Mouse (Mus musculus): ENCODE data around the gene Top3a. TPM values are rescaled to one million over a fixed set of nuclear protein-coding genes. Genes with fewer than 3 reads are reported as not detected.

The Top3a gene
- polyA plus RNA-seq, 1 experiment from 2014 or later, result 8.3 TPM

- no peak for ATAC-seq (ENCODE audit: insufficient number of reproducible peaks, insufficient read depth, low FRiP score, low read depth)
- Histone ChIP-seq H3K36me3 (ENCODE audit: control insufficient read depth, insufficient read depth, low read length) (peaks cover 50% of the 10 kb centered on the region), H3K4me1 (ENCODE audit: control insufficient read depth in 2 of 2, insufficient read depth in 2 of 2, low read length in 2 of 2) (peaks cover 13 to 25% of the 10 kb centered on the region in 2 experiments), H3K4me3 (ENCODE audit: control insufficient read depth in 1 of 2, insufficient read depth in 1 of 2, low read depth in 1 of 2, low read length in 2 of 2) (peak overlapping the region; percentile 83 to 89), H3K9ac (ENCODE audit: low read length) (peak overlapping the region; percentile 94), H3K27ac (replicated peaks in 1 of 2; ENCODE audit: control insufficient read depth in 1 of 2, insufficient read depth in 1 of 2, low read depth in 2 of 2, low read length in 2 of 2) (peak overlapping the region; percentile 84 to 91), H3K4me2 (ENCODE audit: low read length) (peak overlapping the region; percentile 80), H3K27me3 (ENCODE audit: control insufficient read depth, insufficient read depth, low read length) (no peaks in the 10 kb centered on the region), H3K9me3 (ENCODE audit: control insufficient read depth, low read length) (no peaks in the 10 kb centered on the region)
- 4% methylated on average over 12 of the region's 12 CpGs for WGBS
Measured at GRCm38 (mm10) chr11:60727392-60728140, 49.6 kb downstream of the Top3a start.

GRCm38 (mm10) chr11:60726601-60727391 is 50.4 kb downstream of the Top3a start, which contains the start of gene Flii:
Gene Flii (minus strand): TSS chr11:60727263.
- H3K9me3 ChIP-seq (ENCODE audit: control insufficient read depth, low read length), result no peaks in the 10 kb centered on the region
- WGBS, result under 1% methylated on average over 61 of the region's 71 CpGs
- H3K27ac ChIP-seq (replicated peaks in 1 of 2; ENCODE audit: control insufficient read depth in 1 of 2, insufficient read depth in 1 of 2, low read depth in 2 of 2, low read length in 2 of 2), result peak within 1 kb of the TSS; percentile 84 to 91
- peaks cover 52% of the 10 kb centered on the region for H3K36me3 ChIP-seq (ENCODE audit: control insufficient read depth, insufficient read depth, low read length)
- H3K4me1 ChIP-seq (ENCODE audit: control insufficient read depth in 2 of 2, insufficient read depth in 2 of 2, low read length in 2 of 2), result peaks cover 13 to 25% of the 10 kb centered on the region in 2 experiments
- H3K4me3 ChIP-seq (ENCODE audit: control insufficient read depth in 1 of 2, insufficient read depth in 1 of 2, low read depth in 1 of 2, low read length in 2 of 2), result peak within 1 kb of the TSS; percentile 83 to 89
- no peaks in the 10 kb centered on the region for H3K27me3 ChIP-seq (ENCODE audit: control insufficient read depth, insufficient read depth, low read length)
- ATAC-seq (ENCODE audit: insufficient number of reproducible peaks, insufficient read depth, low FRiP score, low read depth), result peak; percentile 75; the same call in 1 of the 2 replicates
- H3K4me2 ChIP-seq (ENCODE audit: low read length), result peak within 1 kb of the TSS; percentile 80
- H3K9ac ChIP-seq (ENCODE audit: low read length), result peak within 1 kb of the TSS; percentile 94

GRCm38 (mm10) chr11:60719263-60719662 is 57.9 kb downstream of the Top3a start:
- H3K27ac ChIP-seq (replicated peaks in 1 of 2; ENCODE audit: control insufficient read depth in 1 of 2, insufficient read depth in 1 of 2, low read depth in 2 of 2, low read length in 2 of 2), result peak overlapping the region; percentile 12 to 54; a peak in 3 of 4 replicates
- H3K9me3 ChIP-seq (ENCODE audit: control insufficient read depth, low read length), result no peaks in the 10 kb centered on the region
- H3K4me1 ChIP-seq (ENCODE audit: control insufficient read depth in 2 of 2, insufficient read depth in 2 of 2, low read length in 2 of 2), result peaks cover 4 to 18% of the 10 kb centered on the region in 2 experiments
- H3K36me3 ChIP-seq (ENCODE audit: control insufficient read depth, insufficient read depth, low read length), result peaks cover 100% of the 10 kb centered on the region
- no peak overlapping the region for H3K4me2 ChIP-seq (ENCODE audit: low read length)
- 0 out of 2 replicates have a peak overlapping the region, but pooled peaks have one; percentile 6 for H3K9ac ChIP-seq (ENCODE audit: low read length)
- no peak overlapping the region for H3K4me3 ChIP-seq (ENCODE audit: control insufficient read depth in 1 of 2, insufficient read depth in 1 of 2, low read depth in 1 of 2, low read length in 2 of 2)
- 29% methylated on average over 5 of the region's 5 CpGs for WGBS
- ATAC-seq (ENCODE audit: insufficient number of reproducible peaks, insufficient read depth, low FRiP score, low read depth), result peak; percentile 28; the same call in 1 of the 2 replicates
- H3K27me3 ChIP-seq (ENCODE audit: control insufficient read depth, insufficient read depth, low read length), result no peaks in the 10 kb centered on the region

- whole genome bisulfite sequencing, result 89% methylated on average over 5 of the region's 5 CpGs
- ATAC-seq (ENCODE audit: insufficient number of reproducible peaks, insufficient read depth, low FRiP score, low read depth), result no peak
- Histone ChIP-seq H3K27me3 (ENCODE audit: control insufficient read depth, insufficient read depth, low read length) (no peaks in the 10 kb centered on the region), H3K4me1 (ENCODE audit: control insufficient read depth in 2 of 2, insufficient read depth in 2 of 2, low read length in 2 of 2) (peaks cover 4 to 18% of the 10 kb centered on the region in 2 experiments), H3K4me3 (ENCODE audit: control insufficient read depth in 1 of 2, insufficient read depth in 1 of 2, low read depth in 1 of 2, low read length in 2 of 2) (no peak overlapping the region), H3K9ac (ENCODE audit: low read length) (no peak overlapping the region), H3K36me3 (ENCODE audit: control insufficient read depth, insufficient read depth, low read length) (peaks cover 100% of the 10 kb centered on the region), H3K9me3 (ENCODE audit: control insufficient read depth, low read length) (no peaks in the 10 kb centered on the region), H3K4me2 (ENCODE audit: low read length) (no peak overlapping the region), H3K27ac (replicated peaks in 1 of 2; ENCODE audit: control insufficient read depth in 1 of 2, insufficient read depth in 1 of 2, low read depth in 2 of 2, low read length in 2 of 2) (no peak overlapping the region)
Measured at GRCm38 (mm10) chr11:60715833-60716232, 61.3 kb downstream of the Top3a start.

GRCm38 (mm10) chr11:60712639-60713255 is 64.4 kb downstream of the Top3a start:
- no peak overlapping the region for H3K27ac ChIP-seq (replicated peaks in 1 of 2; ENCODE audit: control insufficient read depth in 1 of 2, insufficient read depth in 1 of 2, low read depth in 2 of 2, low read length in 2 of 2)
- 91% methylated on average over 13 of the region's 13 CpGs for WGBS
- no peaks in the 10 kb centered on the region for H3K27me3 ChIP-seq (ENCODE audit: control insufficient read depth, insufficient read depth, low read length)
- H3K9ac ChIP-seq (ENCODE audit: low read length), result no peak overlapping the region
- H3K36me3 ChIP-seq (ENCODE audit: control insufficient read depth, insufficient read depth, low read length), result peaks cover 100% of the 10 kb centered on the region
- no peak overlapping the region for H3K4me3 ChIP-seq (ENCODE audit: control insufficient read depth in 1 of 2, insufficient read depth in 1 of 2, low read depth in 1 of 2, low read length in 2 of 2)
- H3K4me2 ChIP-seq (ENCODE audit: low read length), result no peak overlapping the region
- no peaks in the 10 kb centered on the region for H3K9me3 ChIP-seq (ENCODE audit: control insufficient read depth, low read length)
- no peak for ATAC-seq (ENCODE audit: insufficient number of reproducible peaks, insufficient read depth, low FRiP score, low read depth)
- 0 out of 4 replicates have a peak, but pooled peaks cover 0 to 6% of the 10 kb centered on the region in 2 experiments for H3K4me1 ChIP-seq (ENCODE audit: control insufficient read depth in 2 of 2, insufficient read depth in 2 of 2, low read length in 2 of 2)

GRCm38 (mm10) chr11:60712040-60712439 is 65.1 kb downstream of the Top3a start:
- peaks cover 100% of the 10 kb centered on the region for H3K36me3 ChIP-seq (ENCODE audit: control insufficient read depth, insufficient read depth, low read length)
- no peak overlapping the region for H3K4me3 ChIP-seq (ENCODE audit: control insufficient read depth in 1 of 2, insufficient read depth in 1 of 2, low read depth in 1 of 2, low read length in 2 of 2)
- H3K4me1 ChIP-seq (ENCODE audit: control insufficient read depth in 2 of 2, insufficient read depth in 2 of 2, low read length in 2 of 2), result peaks cover 0 to 11% of the 10 kb centered on the region in 2 experiments; a peak in 1 of 4 replicates
- 91% methylated on average over 18 of the region's 18 CpGs for WGBS
- H3K4me2 ChIP-seq (ENCODE audit: low read length), result no peak overlapping the region
- H3K9ac ChIP-seq (ENCODE audit: low read length), result no peak overlapping the region
- no peaks in the 10 kb centered on the region for H3K27me3 ChIP-seq (ENCODE audit: control insufficient read depth, insufficient read depth, low read length)
- no peak for ATAC-seq (ENCODE audit: insufficient number of reproducible peaks, insufficient read depth, low FRiP score, low read depth)
- no peaks in the 10 kb centered on the region for H3K9me3 ChIP-seq (ENCODE audit: control insufficient read depth, low read length)
- no peak overlapping the region for H3K27ac ChIP-seq (replicated peaks in 1 of 2; ENCODE audit: control insufficient read depth in 1 of 2, insufficient read depth in 1 of 2, low read depth in 2 of 2, low read length in 2 of 2)

GRCm38 (mm10) chr11:60711218-60711617 is 65.9 kb downstream of the Top3a start:
- H3K27me3 ChIP-seq (ENCODE audit: control insufficient read depth, insufficient read depth, low read length), result no peaks in the 10 kb centered on the region
- 93% methylated on average over 17 of the region's 17 CpGs for WGBS
- peaks cover 100% of the 10 kb centered on the region for H3K36me3 ChIP-seq (ENCODE audit: control insufficient read depth, insufficient read depth, low read length)
- H3K9ac ChIP-seq (ENCODE audit: low read length), result no peak overlapping the region
- H3K4me1 ChIP-seq (ENCODE audit: control insufficient read depth in 2 of 2, insufficient read depth in 2 of 2, low read length in 2 of 2), result peaks cover 0 to 6% of the 10 kb centered on the region in 2 experiments; a peak in 1 of 4 replicates
- H3K4me3 ChIP-seq (ENCODE audit: control insufficient read depth in 1 of 2, insufficient read depth in 1 of 2, low read depth in 1 of 2, low read length in 2 of 2), result no peak overlapping the region
- H3K27ac ChIP-seq (replicated peaks in 1 of 2; ENCODE audit: control insufficient read depth in 1 of 2, insufficient read depth in 1 of 2, low read depth in 2 of 2, low read length in 2 of 2), result no peak overlapping the region
- no peaks in the 10 kb centered on the region for H3K9me3 ChIP-seq (ENCODE audit: control insufficient read depth, low read length)
- H3K4me2 ChIP-seq (ENCODE audit: low read length), result no peak overlapping the region
- no peak for ATAC-seq (ENCODE audit: insufficient number of reproducible peaks, insufficient read depth, low FRiP score, low read depth)
